Mouse (Mus musculus) heart, embryonic 12.5 days (tissue): ENCODE results near the gene Pik3ip1. TPM values are rescaled to one million over a fixed set of nuclear protein-coding genes. Genes with fewer than 3 reads are reported as not detected.
A peak's percentile ranks its signal among the peaks of the same experiment; 100 is the strongest.

Source experiments
- ATAC-seq: fragments of 200-750 bp; cut with Nextera tagmentation; 2 replicates; pipeline ENCODE4 v1.8.0; 2017; ENCODE audit warnings: moderate TSS enrichment, moderate library complexity; ENCODE audit not compliant: insufficient number of reproducible peaks, low FRiP score
- H3K27ac ChIP-seq: fragments of 300-500 bp; sonication (generic); 2 replicates; pipeline ENCODE4 v1.5.1; 2016; ENCODE audit warnings: mild to moderate bottlenecking, moderate library complexity; ENCODE audit not compliant: poor library complexity, severe bottlenecking
- H3K27me3 ChIP-seq: fragments of 300-500 bp; sonication (generic); replicated peaks from 2 replicates; pipeline ENCODE4 v1.6.1; 2016; ENCODE audit warnings: mild to moderate bottlenecking, moderate library complexity
- H3K36me3 ChIP-seq: fragments of 300-500 bp; sonication (generic); 2 replicates; pipeline ENCODE4 v1.6.1; 2016; ENCODE audit warnings: mild to moderate bottlenecking, moderate library complexity
- H3K4me1 ChIP-seq: fragments of 300-500 bp; sonication (generic); replicated peaks from 2 replicates; pipeline ENCODE4 v1.6.1; 2016; ENCODE audit warnings: mild to moderate bottlenecking
- H3K4me2 ChIP-seq: fragments of 300-500 bp; sonication (generic); 2 replicates; pipeline ENCODE4 v1.6.1; 2016; ENCODE audit warnings: mild to moderate bottlenecking, moderate library complexity
- H3K4me3 ChIP-seq: fragments of 300-500 bp; sonication (generic); 2 replicates; pipeline ENCODE4 v1.5.1; 2016; ENCODE audit warnings: mild to moderate bottlenecking
- H3K9ac ChIP-seq: fragments of 300-500 bp; sonication (generic); 2 replicates; pipeline ENCODE4 v1.6.1; 2016; ENCODE audit warnings: mild to moderate bottlenecking, moderate library complexity
- H3K9me3 ChIP-seq: fragments of 300-500 bp; sonication (generic); replicated peaks from 2 replicates; pipeline ENCODE4 v1.6.1; 2016; ENCODE audit warnings: mild to moderate bottlenecking, moderate library complexity
- WGBS: fragments of 180-500 bp; shearing (Covaris S2); methylation state at CpG from one replicate; pipeline ENCODE4 v1.1.7; 2016; 5-methylcytosine and 5-hydroxymethylcytosine counted together
- polyA plus RNA-seq: library from polyadenylated mRNA; unstranded; fragments of >200 nt; fragmentation: Nextera tagmentation; extraction: Ambion mirVana; gene quantifications from 2 replicates; pipeline ENCODE4 v1.2.1, GENCODE M21; 2016

Pik3ip1 gene
- polyA plus RNA-seq, 1 experiment from 2014 or later = 21.3 TPM

DNA sequence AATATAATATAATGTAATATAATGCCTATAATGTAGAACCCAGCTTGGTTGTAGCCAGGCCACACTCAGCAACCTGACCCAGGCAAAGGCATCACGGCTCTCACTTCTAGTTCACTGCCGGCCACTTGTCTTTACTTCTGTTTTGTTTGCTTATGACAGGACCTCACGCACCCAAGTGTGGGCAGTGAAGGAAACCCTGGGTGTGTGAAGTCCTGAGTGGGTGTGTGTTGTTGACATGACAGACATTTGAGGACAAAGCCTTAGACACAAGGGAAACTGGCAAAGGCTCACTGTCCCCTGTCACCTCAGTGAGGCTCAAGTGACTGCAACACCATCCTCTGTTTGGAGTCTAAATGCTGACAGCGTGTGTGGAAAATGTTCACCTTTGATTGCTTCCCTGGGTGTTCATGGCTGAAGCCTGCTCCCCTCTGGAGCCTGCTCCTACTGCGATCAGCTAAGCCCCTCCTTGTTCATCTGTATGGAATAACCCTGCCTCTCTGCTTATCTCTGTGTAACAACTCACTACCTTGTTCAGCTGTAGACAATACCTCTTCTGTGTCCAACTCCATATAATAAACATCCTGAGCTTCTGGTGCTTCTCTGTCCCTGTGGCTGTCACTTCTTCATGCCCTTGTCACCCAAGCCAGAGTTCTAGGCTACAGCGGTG, 51.1 kb downstream of the Pik3ip1 start:
- H3K4me1 ChIP-seq = peaks cover 17% of the 10 kb centered on the region

GRCm38 (mm10) chr11:3382602-3383594, 52.7 kb downstream of the Pik3ip1 start:
- H3K9me3 ChIP-seq = peaks cover 5% of the 10 kb centered on the region; the same call in 1 of the 2 replicates
- no peak overlapping the region for H3K4me3 ChIP-seq
- no peak for ATAC-seq
- peaks cover 26% of the 10 kb centered on the region for H3K4me1 ChIP-seq
- H3K36me3 ChIP-seq = peaks cover 20% of the 10 kb centered on the region
- 74% methylated on average over 5 of the region's 5 CpGs for WGBS
- no peak overlapping the region for H3K4me2 ChIP-seq
- no peaks in the 10 kb centered on the region for H3K27me3 ChIP-seq
- H3K27ac ChIP-seq = no peak overlapping the region
- no peak overlapping the region for H3K9ac ChIP-seq

More for the DNA sequence above, 51.1 kb downstream of the Pik3ip1 start:
- peaks cover 5% of the 10 kb centered on the region; the same call in 1 of the 2 replicates for H3K9me3 ChIP-seq
- H3K27ac ChIP-seq = no peak overlapping the region
- no peaks in the 10 kb centered on the region for H3K27me3 ChIP-seq
- 72% methylated on average over 6 of the region's 6 CpGs for WGBS
- H3K9ac ChIP-seq = no peak overlapping the region
- H3K4me3 ChIP-seq = no peak overlapping the region
- peaks cover 18% of the 10 kb centered on the region for H3K36me3 ChIP-seq
- H3K4me2 ChIP-seq = no peak overlapping the region
- ATAC-seq = no peak

DNA sequence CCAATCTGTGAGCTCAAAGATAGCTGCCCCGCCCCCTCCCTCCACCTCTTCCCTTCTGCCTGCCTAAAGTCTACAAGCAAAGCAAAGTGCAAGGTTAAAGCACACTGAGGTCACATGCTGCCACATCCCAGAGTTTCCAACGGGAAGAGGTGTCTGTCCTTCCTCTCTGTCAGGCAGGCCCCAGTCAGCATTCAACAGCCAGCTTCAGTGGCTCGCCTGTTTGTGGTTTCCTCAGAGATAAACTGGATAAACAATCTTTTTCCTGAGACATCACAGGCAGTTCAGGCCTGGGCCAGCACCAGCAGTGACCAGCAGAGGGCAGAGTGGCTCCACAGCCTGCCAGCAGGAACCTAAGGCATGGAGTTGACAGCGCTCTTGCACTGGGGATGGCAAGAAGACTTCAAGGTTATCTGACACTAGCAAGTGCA, 56.8 kb downstream of the Pik3ip1 start:
- no peak overlapping the region for H3K4me2 ChIP-seq
- no peaks in the 10 kb centered on the region for H3K27me3 ChIP-seq
- H3K36me3 ChIP-seq = peaks cover 29% of the 10 kb centered on the region
- 6% methylated on average over 4 of the region's 4 CpGs for WGBS
- H3K9ac ChIP-seq = no peak overlapping the region
- peaks cover 14% of the 10 kb centered on the region for H3K4me1 ChIP-seq
- H3K9me3 ChIP-seq = peaks cover 5% of the 10 kb centered on the region; the same call in 1 of the 2 replicates
- H3K4me3 ChIP-seq = no peak overlapping the region
- peak overlapping the region; percentile 27; the same call in 1 of the 2 replicates for H3K27ac ChIP-seq
- peak; percentile 86 for ATAC-seq

DNA sequence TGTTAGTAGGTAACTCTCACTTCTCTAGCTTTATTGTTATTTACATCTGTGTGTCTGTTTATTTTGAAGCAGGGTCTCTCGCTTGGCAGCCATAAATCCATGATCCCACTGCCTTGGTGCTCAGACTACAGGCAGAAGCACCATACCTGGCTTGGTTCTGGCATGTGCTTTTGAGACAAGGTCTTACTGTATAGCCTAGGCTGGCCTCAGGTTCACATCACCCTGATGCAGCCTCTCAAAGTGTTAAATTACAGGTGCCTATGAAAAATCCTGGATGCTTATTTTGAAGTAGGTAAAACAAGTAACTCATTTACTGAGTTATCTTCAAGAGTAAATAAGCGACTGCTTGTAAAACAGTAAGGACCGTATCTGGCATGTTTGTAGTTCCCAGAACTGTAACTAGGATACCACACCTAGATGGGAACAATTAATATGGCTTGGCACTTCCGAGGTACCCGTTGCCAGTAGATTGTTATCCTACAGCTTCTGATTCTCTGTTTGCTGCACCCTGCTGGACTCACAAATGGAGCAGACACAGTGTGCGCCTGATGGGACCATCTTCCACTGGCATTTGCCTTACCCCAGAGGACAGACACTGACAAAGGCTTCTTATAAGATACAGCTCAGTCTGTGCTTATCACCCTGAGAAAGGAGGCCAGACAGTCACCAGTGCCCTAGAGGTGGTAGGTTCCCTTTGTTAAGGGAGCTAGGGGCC, 57.4 kb downstream of the Pik3ip1 start:
- no peaks in the 10 kb centered on the region for H3K27me3 ChIP-seq
- no peak overlapping the region for H3K9ac ChIP-seq
- no peak overlapping the region for H3K4me2 ChIP-seq
- peaks cover 28% of the 10 kb centered on the region for H3K36me3 ChIP-seq
- 78% methylated on average over 6 of the region's 6 CpGs for WGBS
- H3K9me3 ChIP-seq = 0 out of 2 replicates have a peak, but pooled peaks cover 5% of the 10 kb centered on the region
- H3K27ac ChIP-seq = peak overlapping the region; percentile 7; the same call in 1 of the 2 replicates
- ATAC-seq = no peak
- H3K4me1 ChIP-seq = peaks cover 21% of the 10 kb centered on the region
- no peak overlapping the region for H3K4me3 ChIP-seq

GRCm38 (mm10) chr11:3389996-3390395, 59.8 kb downstream of the Pik3ip1 start:
- peaks cover 15% of the 10 kb centered on the region for H3K36me3 ChIP-seq
- H3K4me2 ChIP-seq = no peak overlapping the region
- H3K27me3 ChIP-seq = no peaks in the 10 kb centered on the region
- H3K27ac ChIP-seq = no peak overlapping the region
- peaks cover 32% of the 10 kb centered on the region for H3K4me1 ChIP-seq
- WGBS = 63% methylated on average over 5 of the region's 5 CpGs
- no peak overlapping the region for H3K9ac ChIP-seq
- ATAC-seq = no peak
- no peaks in the 10 kb centered on the region for H3K9me3 ChIP-seq
- H3K4me3 ChIP-seq = no peak overlapping the region

DNA sequence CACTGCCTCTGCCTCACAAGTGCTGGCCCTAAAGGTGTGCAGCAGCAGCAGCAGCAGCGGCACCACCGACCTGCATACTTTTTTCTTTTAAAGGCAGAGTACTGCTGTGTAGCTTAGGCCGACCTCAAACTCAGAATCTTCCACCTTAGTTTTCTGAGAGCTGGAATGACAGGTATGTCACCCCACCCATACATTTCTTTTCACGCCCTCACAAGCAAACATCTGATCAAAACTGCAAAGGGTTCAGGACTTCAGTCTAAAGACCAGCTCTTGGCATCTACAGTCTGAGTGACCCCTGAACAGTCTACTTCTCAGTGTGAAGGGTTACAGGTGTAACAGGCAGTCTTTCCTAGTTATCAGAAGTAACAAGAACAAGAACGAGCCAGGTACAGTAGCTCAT, 60.6 kb downstream of the Pik3ip1 start:
- WGBS = 80% methylated on average over 5 of the region's 5 CpGs
- Histone ChIP-seq H3K4me1 (peaks cover 32% of the 10 kb centered on the region), H3K4me2 (no peak overlapping the region), H3K9me3 (no peaks in the 10 kb centered on the region), H3K27ac (no peak overlapping the region), H3K4me3 (no peak overlapping the region), H3K36me3 (peaks cover 20% of the 10 kb centered on the region), H3K9ac (no peak overlapping the region), H3K27me3 (no peaks in the 10 kb centered on the region)
- ATAC-seq = no peak

DNA sequence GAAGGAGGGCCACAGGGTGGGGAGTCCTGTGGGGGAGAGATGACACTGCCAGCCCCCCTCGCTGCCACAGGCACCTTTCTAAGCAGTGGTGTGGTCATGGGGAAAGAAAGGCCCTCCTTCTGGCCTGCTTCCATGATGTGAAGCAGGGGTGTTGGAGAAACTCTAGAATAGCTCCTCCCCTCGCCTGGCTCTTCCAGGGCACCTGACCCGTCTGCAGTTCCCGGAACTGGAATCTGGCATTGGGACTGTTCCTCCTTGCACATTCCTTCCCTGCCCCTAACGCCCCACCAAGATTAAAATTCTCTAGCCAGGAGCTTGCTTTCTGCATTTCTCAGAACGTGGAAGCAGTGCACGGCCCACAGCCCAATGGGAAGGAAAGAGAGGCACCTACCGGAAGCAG, 62.3 kb downstream of the Pik3ip1 start:
- WGBS = 68% methylated on average over 8 of the region's 8 CpGs
- no peaks in the 10 kb centered on the region for H3K27me3 ChIP-seq
- no peak overlapping the region for H3K4me3 ChIP-seq
- H3K36me3 ChIP-seq = peaks cover 26% of the 10 kb centered on the region
- H3K4me2 ChIP-seq = no peak overlapping the region
- no peak overlapping the region for H3K9ac ChIP-seq
- no peak for ATAC-seq
- no peak overlapping the region; the same call in 1 of the 2 replicates for H3K27ac ChIP-seq
- peaks cover 21% of the 10 kb centered on the region for H3K4me1 ChIP-seq
- no peaks in the 10 kb centered on the region for H3K9me3 ChIP-seq

Other genes starting within 250 kb of the Pik3ip1 start
- 12.8 and 13.8 TPM in 2 replicates for gene Sfi1, start 136.9 kb upstream of the Pik3ip1 start, polyA plus RNA-seq
- gene Eif4enif1, start 128.0 kb upstream of the Pik3ip1 start, polyA plus RNA-seq = 37.4 and 39.9 TPM in 2 replicates
- 159 and 171 TPM in 2 replicates for gene Drg1, start 64.0 kb upstream of the Pik3ip1 start, polyA plus RNA-seq
- gene Patz1, start 41.5 kb upstream of the Pik3ip1 start, polyA plus RNA-seq = 35.6 and 39.5 TPM in 2 replicates
- 73.2 and 74.6 TPM in 2 replicates for gene Limk2, start 78.8 kb downstream of the Pik3ip1 start, polyA plus RNA-seq
- 26.3 and 26.5 TPM in 2 replicates for gene Rnf185, start 122.0 kb downstream of the Pik3ip1 start, polyA plus RNA-seq
- 0.26 and 0.30 TPM in 2 replicates for gene Pla2g3, start 157.9 kb downstream of the Pik3ip1 start, polyA plus RNA-seq
- gene Inpp5j, start 174.4 kb downstream of the Pik3ip1 start, polyA plus RNA-seq = 11.4 and 11.5 TPM in 2 replicates
- gene Selenom, start 184.3 kb downstream of the Pik3ip1 start, polyA plus RNA-seq = 125 and 129 TPM in 2 replicates
- gene Smtn, start 210.2 kb downstream of the Pik3ip1 start, polyA plus RNA-seq = 94.7 and 95.3 TPM in 2 replicates